Mouse (Mus musculus): ENCODE measurements around the gene Olfml2a. TPM values are rescaled to one million over a fixed set of nuclear protein-coding genes. Genes with fewer than 3 reads are reported as not detected.
"Not testable (repeated sequence)": the region's sequence is repeated elsewhere in the genome, so short reads cannot be mapped to it uniquely, and the experiment has no call there.

Gene Olfml2a
- polyA plus RNA-seq, 1 experiment from 2014 or later, result 1.1 TPM

DNA sequence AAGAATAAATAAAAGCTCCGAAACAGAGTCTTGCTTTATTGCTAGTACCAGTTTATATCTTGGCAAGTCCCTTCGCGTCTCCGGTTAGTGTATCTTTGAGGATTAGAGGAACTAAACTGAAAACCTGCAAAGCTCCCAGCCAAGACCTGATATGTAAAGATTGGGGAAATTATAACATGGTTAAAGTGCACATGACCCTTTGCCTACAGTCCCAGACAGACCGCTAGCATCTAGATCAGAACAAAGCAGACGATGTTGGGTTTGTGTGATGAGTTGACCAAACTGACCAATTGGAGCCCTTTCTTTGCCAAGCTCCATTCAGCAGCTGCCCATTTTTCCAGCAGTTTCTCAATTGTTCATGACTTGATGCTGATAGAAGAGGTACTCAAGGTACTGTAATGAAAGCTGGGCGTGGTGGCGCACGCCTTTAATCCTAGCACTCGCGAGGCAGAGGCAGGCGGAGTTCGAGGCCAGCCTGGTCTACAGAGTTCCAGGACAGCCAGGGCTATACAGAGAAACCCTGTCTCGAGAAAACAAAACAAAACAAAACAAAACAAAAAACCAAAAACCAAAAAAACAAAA lies 74.5 kb downstream of the Olfml2a start:
- peaks cover 62% of the 10 kb centered on the region for H3K4me1 ChIP-seq
- peak overlapping the region; percentile 74 for H3K4me3 ChIP-seq
- 0 out of 2 replicates have a peak overlapping the region, but pooled peaks have one; percentile 70 for H3K9ac ChIP-seq
- no peaks in the 10 kb centered on the region for H3K9me3 ChIP-seq (replicated peaks)
- H3K27me3 ChIP-seq, result no peaks in the 10 kb centered on the region
- 91% methylated on average over 14 of the region's 14 CpGs for WGBS
- ATAC-seq, result no peak
- H3K36me3 ChIP-seq (ENCODE audit: poor library complexity, severe bottlenecking), result peaks cover 26% of the 10 kb centered on the region
- H3K4me2 ChIP-seq, result peak overlapping the region; percentile 95
- no peak overlapping the region for H3K27ac ChIP-seq

DNA sequence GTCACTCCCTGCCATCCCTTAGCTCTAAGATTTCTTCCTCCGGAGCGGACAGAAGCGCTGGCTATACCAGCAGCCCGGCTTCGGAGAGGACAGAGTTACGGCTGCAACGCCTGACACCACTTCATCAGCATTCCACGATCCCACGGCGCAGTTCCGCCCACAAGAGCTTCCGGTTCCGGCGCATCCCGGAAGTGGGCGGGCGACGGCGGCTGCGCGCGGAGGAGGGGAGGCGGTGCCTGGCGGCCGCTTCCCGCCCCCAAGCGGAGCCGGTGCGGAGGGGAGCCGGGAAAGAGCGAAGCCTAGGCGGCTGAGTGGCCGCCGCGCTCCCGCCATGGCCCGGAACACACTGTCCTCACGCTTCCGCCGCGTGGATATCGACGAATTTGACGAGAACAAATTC lies 76.1 kb downstream of the Olfml2a start:
- Histone ChIP-seq H3K27me3 (no peaks in the 10 kb centered on the region), H3K27ac (peak overlapping the region; percentile 90), H3K9ac (peak overlapping the region; percentile 96), H3K4me1 (peaks cover 58% of the 10 kb centered on the region), H3K4me2 (peak overlapping the region; percentile 97), H3K36me3 (ENCODE audit: poor library complexity, severe bottlenecking) (peaks cover 17% of the 10 kb centered on the region), H3K4me3 (peak overlapping the region; percentile 93), H3K9me3 (replicated peaks) (no peaks in the 10 kb centered on the region)
- peak; percentile 88 for ATAC-seq
- WGBS, result under 1% methylated on average over 36 of the region's 44 CpGs

DNA sequence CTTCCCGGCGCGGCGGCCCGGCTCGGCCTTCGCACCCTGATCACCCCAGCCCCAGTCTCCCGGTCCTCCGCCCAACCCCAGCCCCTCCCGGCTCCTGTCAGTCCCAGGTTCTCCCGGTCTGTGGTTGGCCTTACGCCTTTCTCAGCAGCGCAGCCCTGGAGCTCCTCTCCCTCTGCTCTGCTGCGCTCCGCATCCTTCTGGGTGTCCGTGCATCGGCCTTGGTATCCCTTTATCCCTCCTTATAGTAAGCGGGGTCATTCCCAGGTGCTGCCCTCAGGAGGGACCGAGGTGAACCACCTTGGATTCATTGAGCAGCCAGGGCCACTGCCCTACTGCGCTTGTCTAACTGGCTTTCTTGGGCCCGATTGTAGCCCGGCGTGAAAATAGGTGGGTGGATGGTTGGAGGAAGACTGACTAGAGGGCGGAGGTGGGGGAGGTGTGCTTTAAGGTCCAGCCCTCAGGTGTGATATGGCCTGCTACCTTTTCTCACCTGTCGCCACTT lies 76.6 kb downstream of the Olfml2a start:
- Histone ChIP-seq H3K9me3 (replicated peaks) (no peaks in the 10 kb centered on the region), H3K27me3 (no peaks in the 10 kb centered on the region), H3K9ac (peak overlapping the region; percentile 96), H3K36me3 (ENCODE audit: poor library complexity, severe bottlenecking) (peaks cover 15% of the 10 kb centered on the region), H3K4me2 (peak overlapping the region; percentile 97), H3K4me3 (peak overlapping the region; percentile 93), H3K27ac (peak overlapping the region; percentile 90), H3K4me1 (peaks cover 53% of the 10 kb centered on the region)
- WGBS, result 1% methylated on average over 25 of the region's 25 CpGs
- peak; percentile 50 for ATAC-seq

DNA sequence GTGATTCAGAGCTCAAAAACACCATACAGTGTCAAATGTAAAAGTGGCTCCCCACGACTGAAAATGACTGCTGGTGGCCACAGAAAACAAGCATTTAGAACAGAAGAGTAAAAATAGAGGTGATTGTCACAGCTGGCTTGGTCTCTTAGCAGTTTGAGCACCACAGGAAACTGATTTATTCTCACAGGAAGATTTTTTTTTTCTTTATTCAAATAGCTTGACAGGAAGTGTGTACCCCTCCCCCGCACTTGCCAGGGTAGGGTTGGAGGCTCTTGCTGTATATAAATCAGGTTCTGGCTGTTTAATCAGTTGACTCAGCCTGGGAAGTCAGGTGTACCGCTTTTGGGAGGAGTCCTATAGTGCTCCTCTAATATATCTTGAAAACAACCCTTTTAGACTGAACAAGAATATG lies 77.2 kb downstream of the Olfml2a start:
- no peaks in the 10 kb centered on the region for H3K27me3 ChIP-seq
- peak overlapping the region; percentile 97 for H3K4me2 ChIP-seq
- peaks cover 52% of the 10 kb centered on the region for H3K4me1 ChIP-seq
- peak overlapping the region; percentile 96 for H3K9ac ChIP-seq
- peak overlapping the region; percentile 93 for H3K4me3 ChIP-seq
- WGBS, result 37% methylated on average over 3 of the region's 3 CpGs
- H3K9me3 ChIP-seq (replicated peaks), result no peaks in the 10 kb centered on the region
- no peak for ATAC-seq
- no peak overlapping the region for H3K27ac ChIP-seq
- H3K36me3 ChIP-seq (ENCODE audit: poor library complexity, severe bottlenecking), result peaks cover 16% of the 10 kb centered on the region

DNA sequence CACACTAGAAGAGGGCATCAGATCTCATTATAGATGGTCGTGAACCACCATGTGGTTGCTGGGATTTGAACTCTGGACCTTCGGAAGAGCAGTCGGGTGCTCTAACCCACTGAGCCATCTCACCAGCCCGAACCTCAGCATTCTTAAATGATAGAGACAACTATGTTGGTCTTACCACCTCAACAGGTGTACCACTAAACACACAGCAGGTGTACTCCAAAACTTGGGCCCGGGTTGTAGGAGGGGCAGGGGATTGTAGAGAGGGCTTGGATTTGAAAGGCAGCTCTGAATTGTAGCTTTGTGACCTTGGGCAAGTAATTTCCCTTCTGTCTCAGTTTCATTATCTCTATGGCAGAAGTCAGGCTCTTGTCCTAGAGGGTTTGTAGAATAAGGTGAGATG lies 78.4 kb downstream of the Olfml2a start:
- H3K27me3 ChIP-seq, result not testable (repeated sequence)
- peaks cover 49% of the 10 kb centered on the region for H3K4me1 ChIP-seq
- 89% methylated on average over 5 of the region's 5 CpGs for WGBS

DNA sequence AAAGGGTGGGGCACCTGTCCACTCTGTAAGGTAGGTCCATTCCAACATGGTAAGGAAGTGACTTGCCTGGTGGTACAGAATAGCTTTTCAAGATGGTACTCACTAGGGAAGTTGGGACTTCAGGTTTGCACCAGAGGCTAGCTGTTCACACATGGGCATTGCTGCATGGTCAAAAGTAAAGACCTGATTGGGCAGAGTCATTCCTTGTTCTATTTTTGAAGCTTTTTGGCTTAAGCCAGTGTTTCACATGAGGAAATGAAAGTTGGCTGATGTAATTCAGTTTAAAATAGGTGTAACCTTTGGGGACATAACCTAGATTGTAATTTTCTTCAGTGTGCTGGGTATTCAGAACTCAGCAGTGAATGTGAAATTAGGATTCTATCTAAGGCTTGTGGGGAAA lies 79.5 kb downstream of the Olfml2a start:
- no peaks in the 10 kb centered on the region for H3K27me3 ChIP-seq
- no peak for ATAC-seq
- no peak overlapping the region for H3K4me2 ChIP-seq
- no peak overlapping the region for H3K9ac ChIP-seq
- H3K27ac ChIP-seq, result no peak overlapping the region
- H3K9me3 ChIP-seq (replicated peaks), result no peaks in the 10 kb centered on the region
- H3K4me1 ChIP-seq, result peaks cover 40% of the 10 kb centered on the region
- no peak overlapping the region for H3K4me3 ChIP-seq
- peaks cover 38% of the 10 kb centered on the region for H3K36me3 ChIP-seq (ENCODE audit: poor library complexity, severe bottlenecking)

More for the DNA sequence above, 78.4 kb downstream of the Olfml2a start:
- not testable (repeated sequence) for H3K4me2 ChIP-seq; H3K9me3 ChIP-seq (replicated peaks); H3K27ac ChIP-seq; H3K9ac ChIP-seq; ATAC-seq; H3K4me3 ChIP-seq
- peaks cover 27% of the 10 kb centered on the region for H3K36me3 ChIP-seq (ENCODE audit: poor library complexity, severe bottlenecking)

DNA sequence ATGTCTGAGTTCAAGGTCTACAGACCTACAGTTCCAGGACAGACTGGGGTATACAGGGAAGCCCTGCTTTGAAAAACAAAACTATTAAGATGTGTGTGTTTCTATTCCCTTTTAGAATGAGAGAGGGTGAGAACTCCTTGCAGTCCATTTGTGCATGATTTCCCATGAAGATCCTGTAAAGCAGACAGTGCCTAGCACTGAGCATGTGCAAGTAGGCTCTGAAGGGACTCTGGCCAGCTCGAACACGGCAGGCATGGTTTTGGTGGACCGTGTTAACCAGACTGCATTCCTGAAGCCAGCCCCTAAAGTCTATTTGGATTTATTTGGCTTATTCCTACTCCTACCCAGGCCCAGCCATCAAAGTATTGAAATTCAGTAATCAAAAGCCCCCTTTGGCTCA lies 80.2 kb downstream of the Olfml2a start:
- Histone ChIP-seq H3K9ac (no peak overlapping the region), H3K27me3 (no peaks in the 10 kb centered on the region), H3K36me3 (ENCODE audit: poor library complexity, severe bottlenecking) (peaks cover 45% of the 10 kb centered on the region), H3K4me1 (peaks cover 35% of the 10 kb centered on the region), H3K9me3 (replicated peaks) (no peaks in the 10 kb centered on the region), H3K4me2 (no peak overlapping the region), H3K27ac (no peak overlapping the region), H3K4me3 (no peak overlapping the region)
- 85% methylated on average over 3 of the region's 3 CpGs for WGBS
- ATAC-seq, result no peak

DNA sequence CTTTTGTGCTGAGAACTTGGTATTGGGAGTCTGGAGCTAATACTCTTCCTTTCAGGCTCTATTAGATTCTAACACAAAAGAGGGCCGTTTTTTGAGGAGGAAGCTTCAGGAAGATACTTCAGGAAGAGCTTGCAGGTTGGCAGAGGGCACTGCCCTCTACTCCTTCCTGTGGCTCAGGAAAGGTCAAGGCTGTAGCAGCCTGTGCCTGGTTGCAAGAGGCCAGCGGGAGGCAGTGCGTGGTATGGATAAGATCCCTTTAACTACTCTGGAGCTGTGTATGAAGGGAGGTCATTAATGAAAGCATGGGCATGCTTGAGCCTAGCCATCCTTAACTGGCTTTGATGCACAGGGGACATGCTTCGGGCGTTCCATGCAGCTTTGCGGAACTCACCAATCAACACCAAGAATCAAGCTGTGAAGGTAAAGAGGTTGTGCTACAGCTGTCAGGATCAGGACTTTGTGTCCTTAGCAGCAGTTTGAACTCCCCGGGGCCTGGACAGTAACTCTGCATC lies 81.0 kb downstream of the Olfml2a start:
- H3K4me3 ChIP-seq, result no peak overlapping the region
- H3K27me3 ChIP-seq, result no peaks in the 10 kb centered on the region
- peaks cover 53% of the 10 kb centered on the region for H3K36me3 ChIP-seq (ENCODE audit: poor library complexity, severe bottlenecking)
- 85% methylated on average over 7 of the region's 7 CpGs for WGBS
- H3K9ac ChIP-seq, result no peak overlapping the region
- ATAC-seq, result no peak
- peaks cover 32% of the 10 kb centered on the region for H3K4me1 ChIP-seq
- no peak overlapping the region for H3K27ac ChIP-seq
- no peaks in the 10 kb centered on the region for H3K9me3 ChIP-seq (replicated peaks)
- no peak overlapping the region for H3K4me2 ChIP-seq

Other genes starting within 250 kb of the Olfml2a start
- gene Nr5a1, start 217.4 kb upstream of the Olfml2a start, polyA plus RNA-seq (2015; fragmentation: Nextera tagmentation; extraction: Ambion mirVana), result 1.4 and 2.4 TPM in 2 replicates
- gene Nr6a1, start 4.3 kb upstream of the Olfml2a start, polyA plus RNA-seq (2015; fragmentation: Nextera tagmentation; extraction: Ambion mirVana), result 1.0 and 1.5 TPM in 2 replicates
- gene Wdr38, start 65.5 kb downstream of the Olfml2a start, polyA plus RNA-seq (2015; fragmentation: Nextera tagmentation; extraction: Ambion mirVana), result 1.6 and 2.1 TPM in 2 replicates
- gene Arpc5l, start 73.4 kb downstream of the Olfml2a start, polyA plus RNA-seq (2015; fragmentation: Nextera tagmentation; extraction: Ambion mirVana), result 138 and 148 TPM in 2 replicates
- 803 and 1,001 TPM in 2 replicates for gene Rpl35, start 73.6 kb downstream of the Olfml2a start, polyA plus RNA-seq (2015; fragmentation: Nextera tagmentation; extraction: Ambion mirVana)
- gene Golga1, start 133.6 kb downstream of the Olfml2a start, polyA plus RNA-seq (2015; fragmentation: Nextera tagmentation; extraction: Ambion mirVana), result 38.2 and 38.3 TPM in 2 replicates